Mouse (Mus musculus): ENCODE measurements around the gene Slc27a1. TPM values are rescaled to one million over a fixed set of nuclear protein-coding genes. Genes with fewer than 3 reads are reported as not detected.

Slc27a1 gene
- polyA plus RNA-seq, 1 experiment, result not detected

- TF ChIP-seq GATA1 (IDR thresholded peaks at IDR 0.05; ENCODE audit: low read length), result no peak
These were observed 3.4 kb downstream of the Slc27a1 start for GRCm38 (mm10) chr8:71572077-71572476.

- TF ChIP-seq GATA1 (IDR thresholded peaks at IDR 0.05; ENCODE audit: low read length), result no peak
These were observed 4.4 kb downstream of the Slc27a1 start for GRCm38 (mm10) chr8:71572847-71573633.

- TF ChIP-seq GATA1 (IDR thresholded peaks at IDR 0.05; ENCODE audit: low read length), result no peak
These were observed 5.7 kb downstream of the Slc27a1 start for GRCm38 (mm10) chr8:71574426-71574825.

GRCm38 (mm10) chr8:71575020-71575419, 6.3 kb downstream of the Slc27a1 start:
- TF ChIP-seq GATA1 (IDR thresholded peaks at IDR 0.05; ENCODE audit: low read length), result no peak

DNA sequence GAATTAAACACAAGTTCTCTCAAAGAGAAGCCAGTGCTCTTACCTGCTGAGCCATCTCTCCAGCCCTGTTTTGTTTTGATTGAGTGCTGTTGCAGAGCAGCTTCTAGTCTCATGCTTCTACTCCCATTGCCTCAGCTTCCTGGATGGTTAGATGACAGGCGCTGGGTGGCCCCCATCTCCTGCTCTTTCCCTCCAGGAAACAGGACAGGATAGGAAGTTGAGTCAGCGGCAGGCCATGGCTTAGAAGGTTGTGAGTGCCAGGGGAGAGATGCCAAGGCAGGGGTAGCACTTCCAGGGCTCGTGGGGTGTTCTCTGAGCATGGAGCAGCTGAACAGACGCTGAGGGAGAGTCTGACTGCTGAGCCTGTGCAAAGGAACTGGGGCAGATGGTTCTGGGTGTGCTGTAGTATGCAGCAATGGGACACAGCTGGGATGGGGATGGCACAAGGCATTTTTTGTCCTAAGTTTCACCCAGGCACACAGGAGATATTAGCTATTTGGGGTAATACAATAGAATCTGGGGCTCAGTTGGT, 9.2 kb downstream of the Slc27a1 start:
- TF ChIP-seq GATA1 (IDR thresholded peaks at IDR 0.05; ENCODE audit: low read length), result no peak

GRCm38 (mm10) chr8:71579009-71579408, 10.3 kb downstream of the Slc27a1 start:
- no peak for TF ChIP-seq GATA1 (IDR thresholded peaks at IDR 0.05; ENCODE audit: low read length)

GRCm38 (mm10) chr8:71579476-71579875, 10.8 kb downstream of the Slc27a1 start:
- TF ChIP-seq GATA1 (IDR thresholded peaks at IDR 0.05; ENCODE audit: low read length), result no peak

DNA sequence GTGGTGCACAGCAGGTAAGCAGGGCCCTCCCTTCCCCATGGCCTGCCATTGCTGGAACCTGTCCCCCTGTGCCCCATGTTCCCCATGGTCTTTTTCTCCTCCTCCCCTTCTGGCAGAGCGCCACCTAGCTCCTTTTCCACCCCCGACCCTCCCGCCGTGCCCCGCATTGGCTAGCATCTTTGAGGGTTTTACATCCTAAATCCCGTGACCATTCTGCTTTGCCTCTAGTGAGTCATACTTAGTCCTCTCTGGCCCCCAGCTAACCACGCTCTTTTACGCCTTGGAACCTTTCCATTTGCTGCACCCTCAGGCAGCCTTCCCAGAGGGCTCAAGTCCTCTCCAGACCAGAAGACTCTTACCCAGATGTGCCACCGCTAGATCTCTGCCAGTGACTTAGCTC, 11.5 kb downstream of the Slc27a1 start:
- TF ChIP-seq GATA1 (IDR thresholded peaks at IDR 0.05; ENCODE audit: low read length), result no peak

DNA sequence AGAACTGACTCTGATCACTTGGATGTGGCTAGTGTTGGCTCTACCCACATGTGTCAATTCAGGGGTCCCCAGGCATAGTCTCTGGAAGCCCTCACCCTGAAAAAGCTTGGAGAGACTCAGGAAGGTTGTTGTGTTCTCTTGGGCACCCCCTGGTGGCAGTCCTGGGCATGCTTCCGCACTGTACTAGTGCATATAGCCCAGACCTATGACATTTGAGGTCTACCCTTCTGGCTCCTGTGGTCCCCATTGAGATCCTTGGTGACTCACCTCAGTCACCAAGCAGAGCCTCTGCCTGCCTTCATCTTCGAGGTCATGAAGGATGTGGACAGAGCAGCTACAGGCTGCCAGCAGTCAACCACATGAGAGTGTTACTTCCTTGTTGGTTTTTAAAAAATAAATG, 18.2 kb downstream of the Slc27a1 start:
- TF ChIP-seq GATA1 (IDR thresholded peaks at IDR 0.05; ENCODE audit: low read length), result no peak

- no peak for TF ChIP-seq GATA1 (IDR thresholded peaks at IDR 0.05; ENCODE audit: low read length)
These were observed 20.1 kb downstream of the Slc27a1 start for GRCm38 (mm10) chr8:71588762-71589161.

DNA sequence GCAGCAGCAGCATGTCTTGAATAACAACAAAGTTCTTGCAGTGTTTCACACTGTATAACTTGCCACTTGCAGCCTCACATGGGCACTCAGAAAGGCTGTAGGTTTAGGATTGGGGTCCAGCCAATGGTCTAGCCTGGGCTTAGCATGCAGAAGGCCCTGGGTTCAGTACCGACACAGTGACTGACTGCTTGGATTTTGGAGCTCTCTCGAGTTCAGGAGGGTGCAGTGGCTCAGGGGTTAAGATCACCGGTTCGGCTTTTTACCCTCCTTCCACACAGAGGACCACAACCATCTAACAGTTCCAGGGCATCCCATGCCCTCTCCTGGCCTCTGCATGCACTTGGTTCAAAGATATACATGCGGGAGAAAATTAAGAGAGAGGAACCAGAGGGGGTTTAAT, 22.3 kb downstream of the Slc27a1 start:
- no peak for TF ChIP-seq GATA1 (IDR thresholded peaks at IDR 0.05; ENCODE audit: low read length)

DNA sequence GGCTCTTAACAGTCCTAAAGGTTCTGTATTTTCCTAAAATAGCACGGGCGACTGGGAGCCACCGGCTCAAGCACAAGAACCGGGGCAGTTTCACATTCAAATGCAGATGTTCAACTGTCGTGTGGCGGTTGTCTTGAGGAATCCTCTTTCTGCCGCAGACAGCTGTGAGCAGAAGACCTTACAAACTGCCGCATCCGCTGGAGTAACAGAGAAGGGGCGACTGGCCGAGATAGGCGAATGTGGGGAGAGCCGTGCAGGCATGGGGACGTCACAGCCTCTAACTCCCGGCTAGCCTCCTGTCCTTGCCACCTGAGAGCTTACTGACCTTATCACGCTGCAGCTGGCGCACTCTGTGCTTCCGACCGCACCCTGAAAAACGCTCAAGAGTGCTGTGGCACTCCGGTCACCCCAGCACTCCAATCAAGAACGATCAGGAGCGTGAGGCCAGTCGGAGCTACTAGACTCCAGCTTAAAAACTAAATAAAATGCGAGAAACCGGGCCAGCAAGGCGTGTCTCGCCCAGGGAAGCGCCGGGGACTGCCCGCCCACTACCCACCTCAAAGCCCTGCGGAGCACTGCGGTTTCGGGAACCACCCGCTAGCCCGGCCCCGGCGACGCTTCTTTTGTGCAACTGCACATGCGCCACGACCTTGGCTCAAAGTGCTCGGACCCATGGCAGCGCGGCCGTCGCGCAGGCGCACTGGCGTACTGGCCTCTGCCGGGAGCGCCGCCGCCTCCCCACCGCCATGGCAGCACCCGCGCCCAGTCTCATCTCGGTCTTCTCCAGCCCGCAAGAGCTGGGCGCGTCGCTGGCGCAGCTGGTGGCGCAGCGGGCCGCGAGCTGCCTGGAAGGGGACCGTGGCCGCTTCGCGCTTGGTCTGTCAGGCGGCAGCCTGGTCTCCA, 23.0 kb downstream of the Slc27a1 start, which contains the start of gene Pgls:
Pgls (plus strand) TSS at position 706 of the 903 bp plus-strand sequence.
- TF ChIP-seq GATA1 (IDR thresholded peaks at IDR 0.05; ENCODE audit: low read length), result no peak

- TF ChIP-seq GATA1 (IDR thresholded peaks at IDR 0.05; ENCODE audit: low read length), result no peak
These were observed 23.9 kb downstream of the Slc27a1 start for GRCm38 (mm10) chr8:71592374-71593170.

- no peak for TF ChIP-seq GATA1 (IDR thresholded peaks at IDR 0.05; ENCODE audit: low read length)
These were observed 25.1 kb downstream of the Slc27a1 start for GRCm38 (mm10) chr8:71593556-71594323.

Data from G1E-ER4 (cell line).